Mouse (Mus musculus) midbrain, embryonic 16.5 days (tissue): ENCODE results near the gene Otud6a. TPM values are rescaled to one million over a fixed set of nuclear protein-coding genes. Genes with fewer than 3 reads are reported as not detected.

Experiments
- ATAC-seq: fragments of 200-750 bp; cut with Nextera tagmentation; 2 replicates; pipeline ENCODE4 v1.8.0; 2017; ENCODE audit warnings: moderate TSS enrichment
- H3K27ac ChIP-seq: fragments of 300-500 bp; sonication (generic); 2 replicates; pipeline ENCODE4 v1.5.1; 2014; ENCODE audit warnings: mild to moderate bottlenecking, low read length, mixed read lengths
- H3K27me3 ChIP-seq: fragments of 300-500 bp; sonication (generic); 2 replicates; pipeline ENCODE4 v1.6.1; 2014; ENCODE audit warnings: low read depth, low read length, mixed read lengths; ENCODE audit not compliant: control insufficient read depth, insufficient read depth
- H3K36me3 ChIP-seq: fragments of 300-500 bp; sonication (generic); 2 replicates; pipeline ENCODE4 v1.6.1; 2014; ENCODE audit warnings: mild to moderate bottlenecking, low read length, moderate library complexity, mixed read lengths; ENCODE audit not compliant: control insufficient read depth, insufficient read depth
- H3K4me1 ChIP-seq: fragments of 300-500 bp; sonication (generic); 2 replicates; pipeline ENCODE4 v1.6.1; 2014; ENCODE audit warnings: mild to moderate bottlenecking, low read length, mixed read lengths; ENCODE audit not compliant: control insufficient read depth, insufficient read depth
- H3K4me2 ChIP-seq: fragments of 300-500 bp; sonication (generic); 2 replicates; pipeline ENCODE4 v1.6.1; 2014; ENCODE audit warnings: mild to moderate bottlenecking, low read length, mixed read lengths
- H3K4me3 ChIP-seq: fragments of 300-500 bp; sonication (generic); 2 replicates; pipeline ENCODE4 v1.5.1; 2014; ENCODE audit warnings: low read depth, mild to moderate bottlenecking, low read length, moderate library complexity, mixed read lengths
- H3K9ac ChIP-seq: fragments of 300-500 bp; sonication (generic); 2 replicates; pipeline ENCODE4 v1.6.1; 2014; ENCODE audit warnings: low read depth, low read length, mixed read lengths
- H3K9me3 ChIP-seq: fragments of 300-500 bp; sonication (generic); replicated peaks from 2 replicates; pipeline ENCODE4 v1.6.1; 2014; ENCODE audit warnings: mild to moderate bottlenecking, low read length, mixed read lengths; ENCODE audit not compliant: control insufficient read depth, poor library complexity, severe bottlenecking
- WGBS: fragments of 180-500 bp; shearing (Covaris S2); extraction: QIAGEN DNeasy Blood & Tissue Kit; methylation state at CpG from one replicate; pipeline ENCODE4 v1.1.7; 2014; 5-methylcytosine and 5-hydroxymethylcytosine counted together
- polyA plus RNA-seq: library from polyadenylated mRNA; unstranded; fragments of >200 nt; fragmentation: Nextera tagmentation; extraction: Ambion mirVana; gene quantifications from 2 replicates; pipeline ENCODE4 v1.2.1, GENCODE M21; 2015

Otud6a gene
- polyA plus RNA-seq, result not detected in 2 replicates

GRCm38 (mm10) chrX:100428693-100429092 lies at the start of gene Otud6a:
Gene Otud6a, plus strand, starts transcription at chrX:100429013.
- Histone ChIP-seq H3K9me3 (no peaks in the 10 kb centered on the region), H3K4me3 (no peak within 1 kb of the TSS), H3K4me2 (no peak within 1 kb of the TSS), H3K4me1 (no peaks in the 10 kb centered on the region), H3K27ac (no peak within 1 kb of the TSS), H3K27me3 (no peaks in the 10 kb centered on the region; the same call in 1 of the 2 replicates), H3K36me3 (no peaks in the 10 kb centered on the region), H3K9ac (no peak within 1 kb of the TSS)
- WGBS, result 92% methylated on average over 21 of the region's 21 CpGs
- no peak for ATAC-seq

- Histone ChIP-seq H3K4me3 (no peak overlapping the region), H3K9me3 (no peaks in the 10 kb centered on the region), H3K4me2 (no peak overlapping the region), H3K27me3 (no peaks in the 10 kb centered on the region), H3K9ac (no peak overlapping the region), H3K36me3 (no peaks in the 10 kb centered on the region), H3K27ac (no peak overlapping the region), H3K4me1 (no peaks in the 10 kb centered on the region)
- WGBS, result 82% methylated on average over 1 of the region's 1 CpGs
- ATAC-seq, result no peak
These were observed 38.9 kb upstream of the Otud6a start for GRCm38 (mm10) chrX:100389887-100390286.

GRCm38 (mm10) chrX:100392304-100392703 lies 36.5 kb upstream of the Otud6a start:
- Histone ChIP-seq H3K27me3 (no peaks in the 10 kb centered on the region), H3K36me3 (no peaks in the 10 kb centered on the region), H3K27ac (no peak overlapping the region), H3K4me3 (no peak overlapping the region), H3K4me2 (no peak overlapping the region), H3K9ac (no peak overlapping the region), H3K9me3 (no peaks in the 10 kb centered on the region), H3K4me1 (no peaks in the 10 kb centered on the region)
- ATAC-seq, result no peak
- WGBS, result 29% methylated on average over 6 of the region's 6 CpGs

GRCm38 (mm10) chrX:100394223-100394861 lies 34.5 kb upstream of the Otud6a start:
- Histone ChIP-seq H3K9ac (no peak overlapping the region), H3K4me3 (no peak overlapping the region), H3K4me1 (no peaks in the 10 kb centered on the region), H3K9me3 (no peaks in the 10 kb centered on the region), H3K4me2 (no peak overlapping the region), H3K36me3 (no peaks in the 10 kb centered on the region), H3K27me3 (no peaks in the 10 kb centered on the region), H3K27ac (no peak overlapping the region)
- 58% methylated on average over 7 of the region's 7 CpGs for WGBS
- ATAC-seq, result 0 out of 2 replicates have a peak, but pooled peaks have one; percentile 36

GRCm38 (mm10) chrX:100395026-100395425 lies 33.8 kb upstream of the Otud6a start:
- Histone ChIP-seq H3K27ac (no peak overlapping the region), H3K4me1 (no peaks in the 10 kb centered on the region), H3K36me3 (no peaks in the 10 kb centered on the region), H3K4me2 (no peak overlapping the region), H3K4me3 (no peak overlapping the region), H3K9ac (no peak overlapping the region), H3K27me3 (no peaks in the 10 kb centered on the region), H3K9me3 (no peaks in the 10 kb centered on the region)
- WGBS, result 81% methylated on average over 8 of the region's 8 CpGs
- ATAC-seq, result no peak

- Histone ChIP-seq H3K9me3 (no peaks in the 10 kb centered on the region), H3K4me1 (no peaks in the 10 kb centered on the region), H3K27ac (no peak overlapping the region), H3K9ac (no peak overlapping the region), H3K4me3 (no peak overlapping the region), H3K27me3 (no peaks in the 10 kb centered on the region), H3K36me3 (no peaks in the 10 kb centered on the region), H3K4me2 (no peak overlapping the region)
- no peak for ATAC-seq
These were observed 27.9 kb upstream of the Otud6a start for GRCm38 (mm10) chrX:100400900-100401299.

GRCm38 (mm10) chrX:100401657-100402056 lies 27.2 kb upstream of the Otud6a start:
- H3K4me2 ChIP-seq, result no peak overlapping the region
- no peaks in the 10 kb centered on the region for H3K27me3 ChIP-seq
- whole genome bisulfite sequencing, result 87% methylated on average over 5 of the region's 5 CpGs
- H3K36me3 ChIP-seq, result no peaks in the 10 kb centered on the region
- ATAC-seq, result no peak
- no peaks in the 10 kb centered on the region for H3K9me3 ChIP-seq
- H3K9ac ChIP-seq, result no peak overlapping the region
- no peak overlapping the region for H3K27ac ChIP-seq
- H3K4me1 ChIP-seq, result no peaks in the 10 kb centered on the region
- no peak overlapping the region for H3K4me3 ChIP-seq

- Histone ChIP-seq H3K36me3 (no peaks in the 10 kb centered on the region), H3K27ac (no peak overlapping the region), H3K4me2 (no peak overlapping the region), H3K4me3 (no peak overlapping the region), H3K27me3 (no peaks in the 10 kb centered on the region), H3K9me3 (no peaks in the 10 kb centered on the region), H3K4me1 (no peaks in the 10 kb centered on the region), H3K9ac (no peak overlapping the region)
- WGBS, result 67% methylated on average over 1 of the region's 1 CpGs
- ATAC-seq, result no peak
These were observed 19.6 kb upstream of the Otud6a start for GRCm38 (mm10) chrX:100409245-100409644.

GRCm38 (mm10) chrX:100432311-100432710 lies 3.5 kb downstream of the Otud6a start:
- no peak for ATAC-seq
- H3K4me1 ChIP-seq, result no peaks in the 10 kb centered on the region
- H3K27ac ChIP-seq, result no peak overlapping the region
- H3K9me3 ChIP-seq, result no peaks in the 10 kb centered on the region
- H3K36me3 ChIP-seq, result no peaks in the 10 kb centered on the region
- no peak overlapping the region for H3K4me3 ChIP-seq
- no peak overlapping the region for H3K9ac ChIP-seq
- no peak overlapping the region for H3K4me2 ChIP-seq
- H3K27me3 ChIP-seq, result no peaks in the 10 kb centered on the region; the same call in 1 of the 2 replicates
- WGBS, result 85% methylated on average over 3 of the region's 3 CpGs
